Mouse (Mus musculus): ENCODE measurements around the gene Bcl2l12.
A peak's percentile ranks its signal among the peaks of the same experiment; 100 is the strongest.

Bcl2l12 gene

DNA sequence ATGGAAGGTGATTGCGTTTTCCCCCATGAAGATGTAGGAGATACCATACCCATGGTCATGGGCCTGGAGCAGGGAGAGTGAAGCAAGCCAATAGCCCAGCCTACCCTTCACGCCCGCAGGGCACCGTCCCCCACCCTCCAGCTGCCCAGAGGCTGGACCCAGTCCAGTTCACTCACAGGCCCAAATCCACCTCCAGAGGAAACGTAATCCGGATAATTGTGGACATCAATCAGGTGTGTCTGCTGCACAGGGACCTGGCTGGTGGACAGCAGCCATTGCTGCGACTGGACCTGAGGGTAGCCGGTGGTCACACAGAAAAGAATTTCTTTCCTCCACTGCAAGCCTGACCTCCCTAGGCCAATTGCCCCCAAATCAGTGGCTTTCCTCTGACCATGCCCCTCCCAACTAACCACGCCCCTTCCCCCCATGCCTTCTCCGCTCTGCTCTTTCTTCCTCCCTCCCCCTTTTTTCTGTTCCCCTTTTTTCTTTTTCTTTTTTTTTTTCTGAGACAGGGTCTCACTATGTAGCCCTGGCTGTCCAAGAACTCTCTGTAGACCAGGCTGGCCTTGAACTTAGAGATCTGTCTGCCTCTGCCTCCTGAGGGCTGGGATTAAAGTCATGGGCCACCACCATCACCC is 38.5 kb downstream of the Bcl2l12 start:
- DNase-seq (ENCODE audit: extremely low spot score, low read depth, low spot score), result no peak

DNA sequence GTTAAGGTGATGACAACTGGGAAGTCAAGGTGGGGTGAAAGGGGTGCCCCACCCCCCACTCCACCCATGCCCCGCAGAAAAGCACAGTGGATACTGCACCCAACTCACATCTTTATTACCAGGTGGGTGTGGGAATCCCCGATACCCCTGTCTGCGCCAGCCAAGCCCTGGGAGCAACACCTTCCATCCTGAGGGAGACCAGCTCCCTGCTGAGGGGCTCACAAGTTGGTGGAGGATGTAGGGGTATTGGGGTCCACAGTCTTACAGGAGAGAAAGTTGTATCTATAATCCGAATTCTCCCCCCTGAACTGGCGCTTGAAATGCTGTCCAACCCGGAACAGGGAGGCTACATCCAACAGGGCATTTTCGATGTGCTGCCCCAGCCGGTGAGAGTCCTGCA is 39.2 kb downstream of the Bcl2l12 start:
- no peak for DNase-seq (ENCODE audit: extremely low spot score, low read depth, low spot score)

- DNase-seq (ENCODE audit: extremely low spot score, low read depth, low spot score), result no peak
Observed at GRCm38 (mm10) chr7:44958208-44958607, 40.3 kb downstream of the Bcl2l12 start.

DNA sequence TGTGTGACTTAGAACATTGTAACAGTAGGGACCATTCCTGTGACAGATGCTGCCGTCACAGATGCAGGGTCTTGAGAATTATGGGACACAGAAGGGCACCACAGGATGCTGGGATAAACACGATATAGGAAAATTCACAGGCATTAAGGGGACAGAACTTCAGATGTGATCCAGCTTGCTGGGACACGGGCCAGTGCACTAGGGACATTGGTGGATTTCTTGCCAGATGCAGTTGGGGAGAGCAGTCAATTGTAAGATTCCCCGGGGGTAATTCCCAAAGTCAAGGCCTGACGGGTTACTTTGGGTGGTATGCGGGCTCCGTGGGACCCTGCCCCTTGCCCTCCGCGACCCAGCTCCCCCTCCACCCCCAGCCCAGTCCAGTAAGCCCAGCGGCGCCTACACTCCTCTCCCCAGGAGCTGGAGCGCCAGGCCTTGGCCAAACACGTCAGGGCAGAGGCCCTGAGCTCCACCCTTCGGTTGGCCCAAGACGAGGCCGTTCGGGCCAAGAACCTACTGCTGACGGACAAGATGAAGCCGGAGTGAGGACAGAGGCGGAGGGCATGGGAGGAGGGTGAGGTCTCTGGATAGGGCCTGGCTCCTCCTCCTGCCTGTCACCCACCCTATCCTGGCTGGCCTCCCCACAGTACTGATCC is 41.2 kb downstream of the Bcl2l12 start:
- DNase-seq (ENCODE audit: extremely low spot score, low read depth, low spot score), result no peak

GRCm38 (mm10) chr7:44956266-44956665 is 42.2 kb downstream of the Bcl2l12 start:
- no peak for DNase-seq (ENCODE audit: extremely low spot score, low read depth, low spot score)

DNA sequence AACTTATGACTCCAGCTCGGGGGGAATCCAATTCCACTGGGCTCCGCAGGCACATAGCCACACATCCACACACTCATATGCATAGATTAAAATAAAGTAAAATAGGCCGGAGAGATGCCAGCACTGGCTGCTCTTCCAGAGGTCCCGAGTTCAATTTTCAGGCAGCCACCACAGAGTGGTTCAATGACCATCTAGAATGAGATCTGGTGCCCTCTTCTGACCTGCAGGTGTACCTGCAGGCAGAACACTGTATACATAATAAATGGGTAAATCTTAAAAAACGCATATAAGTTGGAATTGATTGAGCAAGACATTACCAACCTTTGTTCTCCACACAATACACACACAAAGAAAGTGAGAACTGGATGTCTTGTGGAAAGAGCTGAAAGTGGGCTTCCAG is 42.9 kb downstream of the Bcl2l12 start:
- DNase-seq (ENCODE audit: extremely low spot score, low read depth, low spot score), result no peak

DNA sequence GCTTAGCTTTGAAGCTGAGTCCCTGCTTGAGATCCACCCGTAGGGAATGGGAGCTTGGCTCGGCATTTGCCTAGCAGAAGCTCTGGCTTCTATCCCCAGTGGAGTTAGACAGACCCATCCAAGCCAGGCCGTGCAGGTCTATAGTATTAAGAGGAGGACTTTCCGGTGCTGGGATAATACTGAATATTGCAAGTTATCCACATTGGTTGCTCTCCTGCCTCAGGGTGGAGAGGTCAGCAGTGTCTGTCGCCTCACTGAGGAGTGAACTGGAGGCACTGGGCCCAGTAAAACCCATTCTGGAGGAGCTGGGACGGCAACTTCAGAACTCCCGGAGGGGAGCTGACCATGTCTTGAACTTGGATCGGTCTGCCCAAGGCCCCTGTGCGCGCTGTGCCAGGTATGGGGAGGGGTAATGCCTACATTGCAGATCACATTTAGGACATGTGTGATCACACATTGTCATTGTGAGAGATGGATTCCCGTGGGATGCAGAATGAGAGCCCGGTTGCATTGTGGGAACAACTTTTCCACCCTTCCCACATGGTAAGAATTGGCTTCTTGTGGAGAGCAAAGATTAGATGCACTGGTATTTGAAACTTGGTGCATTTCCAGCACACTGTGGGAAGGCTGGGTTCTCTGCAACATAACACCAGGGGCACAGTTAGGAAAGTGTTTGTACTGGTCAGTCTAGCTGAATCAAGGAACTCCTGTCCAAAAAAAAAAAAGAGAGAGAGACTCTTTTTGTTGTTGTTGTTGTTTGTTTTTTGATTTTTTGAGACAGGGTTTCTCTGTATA is 44.2 kb downstream of the Bcl2l12 start:
- DNase-seq (ENCODE audit: extremely low spot score, low read depth, low spot score), result no peak

- no peak for DNase-seq (ENCODE audit: extremely low spot score, low read depth, low spot score)
Observed at GRCm38 (mm10) chr7:44953561-44953960, 45.0 kb downstream of the Bcl2l12 start.

GRCm38 (mm10) chr7:44952611-44953306 is 45.8 kb downstream of the Bcl2l12 start:
- DNase-seq (ENCODE audit: extremely low spot score, low read depth, low spot score), result peak; percentile 86

- DNase-seq (ENCODE audit: extremely low spot score, low read depth, low spot score), result no peak
Observed at GRCm38 (mm10) chr7:44951960-44952359, 46.6 kb downstream of the Bcl2l12 start.

GRCm38 (mm10) chr7:44949922-44950321 is 48.6 kb downstream of the Bcl2l12 start:
- DNase-seq (ENCODE audit: extremely low spot score, low read depth, low spot score), result no peak

DNA sequence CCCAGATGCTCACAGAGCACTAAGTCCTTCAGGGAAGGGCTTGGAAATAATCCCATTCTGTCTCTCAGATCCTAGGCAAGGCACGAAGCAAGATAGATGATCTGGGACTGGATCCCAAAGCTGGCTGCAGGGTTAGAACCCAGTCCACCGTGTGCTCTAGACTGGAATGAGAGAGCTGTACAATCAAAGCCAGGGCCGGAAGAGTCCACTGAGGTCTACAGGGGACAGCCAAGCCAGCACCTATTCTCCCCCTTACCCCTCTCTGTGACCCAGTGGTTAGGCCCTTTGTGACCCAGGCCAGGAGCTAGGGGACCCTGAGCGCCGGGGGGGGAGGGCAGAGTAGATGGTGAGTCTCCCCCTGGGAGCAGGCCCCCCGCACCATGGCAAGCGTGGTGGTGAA is 55.6 kb downstream of the Bcl2l12 start, which contains the start of gene Tsks:
Gene Tsks (plus strand): TSS at position 301 of the 400 bp plus-strand sequence.
- no peak for DNase-seq (ENCODE audit: extremely low spot score, low read depth, low spot score)
